Mouse (Mus musculus) hindbrain, postnatal 0 days (tissue): Measurements from ENCODE around the gene Taar8b. TPM values are rescaled to one million over a fixed set of nuclear protein-coding genes. Genes with fewer than 3 reads are reported as not detected.
"Not testable (repeated sequence)": the region's sequence is repeated elsewhere in the genome, so short reads cannot be mapped to it uniquely, and the experiment has no call there.

Experiments
- ATAC-seq: fragments of 200-750 bp; cut with Nextera tagmentation; 2 replicates; pipeline ENCODE4 v1.8.0; 2017; ENCODE audit warnings: mild to moderate bottlenecking, moderate TSS enrichment, moderate library complexity
- DNase-seq: peaks from one replicate; pipeline ENCODE4 v3.0.0-alpha.2; 2015; ENCODE audit warnings: low spot score
- H3K27ac ChIP-seq: fragments of 300-500 bp; sonication (generic); 2 replicates; pipeline ENCODE4 v1.5.1; 2014; ENCODE audit warnings: mild to moderate bottlenecking
- H3K27me3 ChIP-seq: fragments of 300-500 bp; sonication (generic); 2 replicates; pipeline ENCODE4 v1.6.1; 2014; ENCODE audit warnings: low read length, mixed read lengths; ENCODE audit not compliant: insufficient read depth
- H3K36me3 ChIP-seq: fragments of 300-500 bp; sonication (generic); 2 replicates; pipeline ENCODE4 v1.6.1; 2014; ENCODE audit warnings: low read length, mixed read lengths; ENCODE audit not compliant: insufficient read depth
- H3K4me1 ChIP-seq: fragments of 300-500 bp; sonication (generic); 2 replicates; pipeline ENCODE4 v1.6.1; 2014; ENCODE audit warnings: antibody characterized with exemption, low read length, mixed read lengths; ENCODE audit not compliant: insufficient read depth
- H3K4me2 ChIP-seq: fragments of 300-500 bp; sonication (generic); 2 replicates; pipeline ENCODE4 v1.6.1; 2014; ENCODE audit warnings: low read depth, mild to moderate bottlenecking, low read length, moderate library complexity, mixed read lengths
- H3K4me3 ChIP-seq: fragments of 300-500 bp; sonication (generic); 2 replicates; pipeline ENCODE4 v1.5.1; 2014; ENCODE audit warnings: low read length
- H3K9ac ChIP-seq: fragments of 300-500 bp; sonication (generic); replicated peaks from 2 replicates; pipeline ENCODE4 v1.6.1; 2014; ENCODE audit warnings: mild to moderate bottlenecking, low read length, moderate library complexity, mixed read lengths
- H3K9me3 ChIP-seq: fragments of 300-500 bp; sonication (generic); 2 replicates; pipeline ENCODE4 v1.6.1; 2016; ENCODE audit warnings: low read length, mixed read lengths
- CTCF ChIP-seq: IDR thresholded peaks from 2 replicates; pipeline ENCODE4 v1.5.1; 2016; ENCODE audit warnings: antibody characterized with exemption, control low read depth, low read depth
- WGBS: fragments of 180-500 bp; shearing (Covaris S2); extraction: QIAGEN DNeasy Blood & Tissue Kit; methylation state at CpG from one replicate; pipeline ENCODE4 v1.1.7; 2014; 5-methylcytosine and 5-hydroxymethylcytosine counted together
- polyA plus RNA-seq: library from polyadenylated mRNA; unstranded; fragments of >200 nt; fragmentation: Nextera tagmentation; extraction: Ambion mirVana; gene quantifications from 2 replicates; pipeline ENCODE4 v1.2.1, GENCODE M21; 2015
- total RNA-seq: library from RNA; depleted of rRNA; stranded (reverse); fragments of >200 nt; gene quantifications from 2 replicates; pipeline ENCODE4 v1.2.3, GENCODE M21; 2014

The Taar8b gene
- total and polyA plus RNA-seq, 2 experiments from 2014 or later: not detected

DNA sequence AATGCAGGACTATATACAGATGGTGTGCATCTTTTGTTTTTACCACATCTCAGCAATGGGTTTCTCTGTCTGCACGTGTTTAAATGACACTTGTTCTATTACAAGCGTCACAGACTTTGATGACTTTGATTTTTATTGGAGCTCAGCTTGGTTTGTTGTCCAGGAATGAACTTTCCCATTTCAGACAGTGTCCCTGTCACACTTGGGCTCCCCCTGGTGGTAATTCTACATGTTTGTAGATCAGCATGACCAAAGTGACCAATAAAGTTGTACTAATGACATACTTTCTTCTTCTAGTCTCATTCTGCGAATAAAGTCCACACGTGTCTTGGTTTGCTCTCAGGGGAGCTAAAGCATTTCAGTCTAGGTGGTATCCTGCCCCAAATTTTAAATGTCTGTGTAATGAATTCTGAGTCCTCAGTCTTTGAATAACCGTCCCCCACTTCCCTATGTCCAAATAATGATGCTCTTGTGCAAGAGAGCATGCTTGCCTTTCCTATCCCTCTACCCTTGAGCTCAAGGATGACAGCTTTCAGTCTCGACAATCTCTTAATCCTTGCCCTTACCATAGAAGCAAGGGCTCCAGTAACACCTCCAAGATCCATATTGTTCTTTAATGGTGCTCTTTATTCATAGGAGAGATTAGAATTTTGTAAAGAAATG is 19.2 kb upstream of the Taar8b start:
- Histone ChIP-seq H3K4me2 (no peak overlapping the region), H3K36me3 (no peaks in the 10 kb centered on the region), H3K4me3 (no peak overlapping the region), H3K9me3 (no peaks in the 10 kb centered on the region), H3K9ac (no peak overlapping the region), H3K27me3 (no peaks in the 10 kb centered on the region), H3K27ac (no peak overlapping the region), H3K4me1 (no peaks in the 10 kb centered on the region)
- ATAC-seq (peak; percentile 40; the same call in 1 of the 2 replicates), DNase-seq (peak; percentile 80)
- TF ChIP-seq CTCF: peak; percentile 78
- 50% methylated on average over 6 of the region's 6 CpGs for WGBS

DNA sequence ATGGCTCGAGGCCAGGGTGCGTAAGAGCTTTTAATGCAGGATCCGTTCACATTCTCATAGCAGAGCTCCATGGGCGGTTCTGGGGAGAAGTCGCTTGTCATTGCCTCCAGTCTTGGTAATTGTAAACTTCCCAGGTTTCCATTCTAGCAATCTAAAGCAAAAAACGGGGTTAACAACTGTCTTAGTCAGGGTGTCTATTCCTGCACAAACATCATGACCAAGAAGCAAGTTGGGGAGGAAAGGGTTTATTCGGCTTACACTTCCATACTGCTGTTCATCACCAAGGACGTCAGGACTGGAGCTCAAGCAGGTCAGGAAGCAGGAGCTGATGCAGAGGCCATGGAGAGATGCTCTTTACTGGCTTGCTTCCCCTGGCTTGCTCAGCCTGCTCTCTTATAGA is 17.3 kb upstream of the Taar8b start, which contains the start of gene Taar9:
Gene Taar9 (minus strand): TSS at position 101 of the 400 bp plus-strand sequence.
- DNase-seq, H3K27me3 ChIP-seq, H3K4me2 ChIP-seq, ATAC-seq, H3K4me3 ChIP-seq, H3K27ac ChIP-seq, H3K4me1 ChIP-seq, H3K36me3 ChIP-seq, H3K9ac ChIP-seq, H3K9me3 ChIP-seq: not testable (repeated sequence)
- WGBS: 85% methylated on average over 8 of the region's 8 CpGs

- no peak for ATAC-seq
- H3K36me3 ChIP-seq: no peaks in the 10 kb centered on the region
- no peak overlapping the region for H3K4me3 ChIP-seq
Measured at GRCm38 (mm10) chr10:24108236-24108635, 16.1 kb upstream of the Taar8b start.

GRCm38 (mm10) chr10:24107747-24108146 is 15.7 kb upstream of the Taar8b start:
- H3K4me1 ChIP-seq: no peaks in the 10 kb centered on the region
- H3K9me3 ChIP-seq: no peaks in the 10 kb centered on the region
- no peaks in the 10 kb centered on the region for H3K36me3 ChIP-seq
- no peak overlapping the region for H3K9ac ChIP-seq
- H3K4me2 ChIP-seq: no peak overlapping the region
- no peak overlapping the region for H3K27ac ChIP-seq
- ATAC-seq: no peak
- H3K4me3 ChIP-seq: no peak overlapping the region
- WGBS: 71% methylated on average over 5 of the region's 5 CpGs
- DNase-seq: no peak
- no peaks in the 10 kb centered on the region for H3K27me3 ChIP-seq
- no peak for TF ChIP-seq CTCF

More at GRCm38 (mm10) chr10:24108236-24108635, 16.1 kb upstream of the Taar8b start:
- Histone ChIP-seq H3K4me2 (no peak overlapping the region), H3K27me3 (no peaks in the 10 kb centered on the region), H3K4me1 (no peaks in the 10 kb centered on the region), H3K27ac (no peak overlapping the region), H3K9ac (no peak overlapping the region), H3K9me3 (no peaks in the 10 kb centered on the region)
- 67% methylated on average over 3 of the region's 3 CpGs for WGBS
- DNase-seq: no peak
- no peak for TF ChIP-seq CTCF

GRCm38 (mm10) chr10:24103299-24103698 is 11.2 kb upstream of the Taar8b start:
- H3K36me3 ChIP-seq, H3K9ac ChIP-seq: not testable (repeated sequence)

DNA sequence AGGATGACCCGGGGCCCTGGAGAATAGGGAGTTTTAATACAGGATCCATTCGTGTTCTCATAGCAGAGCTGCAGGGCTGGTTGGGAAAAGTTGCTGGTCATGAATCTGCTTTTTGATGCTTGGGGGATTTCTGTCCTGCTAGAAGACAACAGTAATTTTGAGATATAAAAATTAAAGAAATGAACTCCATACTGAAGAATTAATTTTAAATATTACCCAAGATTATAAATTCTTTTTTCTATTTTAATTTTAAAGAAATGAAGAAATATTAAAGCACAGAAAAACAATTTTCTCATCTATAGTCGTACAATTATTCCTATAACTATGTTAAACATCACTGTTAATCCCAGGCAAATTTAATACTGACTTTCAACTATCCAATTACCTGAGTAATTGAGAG is 9.7 kb upstream of the Taar8b start, which contains the start of gene Taar8c:
Gene Taar8c (minus strand): TSS at position 101 of the 400 bp plus-strand sequence.
- 89% methylated on average over 1 of the region's 3 CpGs for WGBS

More at GRCm38 (mm10) chr10:24103299-24103698, 11.2 kb upstream of the Taar8b start:
- H3K27ac ChIP-seq, H3K4me3 ChIP-seq, H3K4me2 ChIP-seq, H3K4me1 ChIP-seq, ATAC-seq, DNase-seq, H3K9me3 ChIP-seq, H3K27me3 ChIP-seq: not testable (repeated sequence)
- 45% methylated on average over 1 of the region's 1 CpGs for whole genome bisulfite sequencing

GRCm38 (mm10) chr10:24097010-24097409 is 4.9 kb upstream of the Taar8b start:
- not testable (repeated sequence) for H3K27ac ChIP-seq, H3K27me3 ChIP-seq, DNase-seq, H3K4me2 ChIP-seq, H3K9ac ChIP-seq, H3K4me3 ChIP-seq, ATAC-seq, H3K4me1 ChIP-seq, H3K9me3 ChIP-seq, H3K36me3 ChIP-seq
- whole genome bisulfite sequencing: 71% methylated on average over 2 of the region's 2 CpGs

More for the DNA sequence above, 9.7 kb upstream of the Taar8b start, which contains the start of gene Taar8c:
- not testable (repeated sequence) for H3K4me2 ChIP-seq, ATAC-seq, H3K27me3 ChIP-seq, H3K4me3 ChIP-seq, H3K4me1 ChIP-seq, H3K9me3 ChIP-seq, H3K36me3 ChIP-seq, H3K9ac ChIP-seq, DNase-seq, H3K27ac ChIP-seq
